Mouse (Mus musculus): ENCODE measurements around the gene Cldn6. TPM values are rescaled to one million over a fixed set of nuclear protein-coding genes. Genes with fewer than 3 reads are reported as not detected.

Gene Cldn6
- polyA plus RNA-seq, 1 experiment = 0.10 TPM

DNA sequence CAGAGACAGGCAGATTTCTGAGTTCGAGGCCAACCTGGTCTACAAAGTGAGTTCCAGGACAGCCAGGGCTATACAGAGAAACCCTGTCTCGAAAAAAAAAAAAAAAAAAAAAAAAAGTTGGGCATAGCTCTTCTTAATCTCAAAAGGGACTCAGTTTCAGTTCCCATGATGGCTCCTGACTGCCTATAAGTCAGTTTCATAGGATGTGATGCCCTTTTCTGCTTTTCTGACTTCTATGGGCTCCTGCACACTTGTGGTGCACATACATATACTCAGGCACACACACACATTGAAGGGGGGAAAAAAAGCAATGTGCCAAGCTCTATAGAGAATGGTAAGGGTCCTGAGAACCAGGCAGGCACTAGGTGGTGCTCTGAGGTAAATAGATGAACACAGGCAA, 25.7 kb upstream of the Cldn6 start:
- no peak overlapping the region for H3K4me3 ChIP-seq (ENCODE audit: low read depth, low read length)
- no peaks in the 10 kb centered on the region for H3K36me3 ChIP-seq (ENCODE audit: control insufficient read depth, insufficient read depth, low read length)
- TF ChIP-seq CTCF (IDR thresholded peaks at IDR 0.05; ENCODE audit: extremely low read depth, insufficient read length, insufficient replicate concordance, low read depth, low read length) (no peak), POLR2A (IDR thresholded peaks at IDR 0.05; ENCODE audit: low read depth, low read length) (no peak)
- WGBS = 75% methylated on average over 2 of the region's 2 CpGs
- no peak overlapping the region for H3K27ac ChIP-seq (ENCODE audit: insufficient read depth, low read depth, low read length)
- no peaks in the 10 kb centered on the region for H3K4me1 ChIP-seq (ENCODE audit: control insufficient read depth, insufficient read depth, insufficient read length, low read length)
- no peaks in the 10 kb centered on the region; the same call in 1 of the 2 replicates for H3K27me3 ChIP-seq (ENCODE audit: control insufficient read depth, insufficient read depth, low read length)

DNA sequence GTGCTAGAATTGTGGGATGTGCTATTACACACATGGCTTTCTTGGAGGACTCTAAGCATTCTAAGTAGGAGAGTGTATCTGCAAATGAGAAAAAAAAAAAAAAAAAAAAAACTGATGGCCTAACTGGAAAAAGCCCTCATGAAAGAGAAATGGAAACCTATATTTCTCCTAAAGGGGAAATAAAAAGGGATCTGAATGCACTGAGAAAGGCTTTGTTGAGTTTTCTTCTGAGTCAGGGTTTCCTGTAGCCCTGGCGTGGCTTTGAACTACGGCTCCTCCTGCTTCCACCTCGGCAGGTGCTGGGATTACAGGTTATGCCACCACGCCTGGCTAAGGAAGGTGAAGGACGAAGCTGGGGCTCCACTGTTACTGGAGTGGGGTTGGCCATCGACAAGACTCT, 25.0 kb upstream of the Cldn6 start:
- 28% methylated on average over 6 of the region's 6 CpGs for WGBS
- H3K4me1 ChIP-seq (ENCODE audit: control insufficient read depth, insufficient read depth, insufficient read length, low read length) = no peaks in the 10 kb centered on the region
- TF ChIP-seq POLR2A (IDR thresholded peaks at IDR 0.05; ENCODE audit: low read depth, low read length) (no peak), CTCF (IDR thresholded peaks at IDR 0.05; ENCODE audit: extremely low read depth, insufficient read length, insufficient replicate concordance, low read depth, low read length) (no peak)
- H3K36me3 ChIP-seq (ENCODE audit: control insufficient read depth, insufficient read depth, low read length) = no peaks in the 10 kb centered on the region
- H3K27ac ChIP-seq (ENCODE audit: insufficient read depth, low read depth, low read length) = no peak overlapping the region
- H3K27me3 ChIP-seq (ENCODE audit: control insufficient read depth, insufficient read depth, low read length) = no peaks in the 10 kb centered on the region; the same call in 1 of the 2 replicates
- H3K4me3 ChIP-seq (ENCODE audit: low read depth, low read length) = no peak overlapping the region

DNA sequence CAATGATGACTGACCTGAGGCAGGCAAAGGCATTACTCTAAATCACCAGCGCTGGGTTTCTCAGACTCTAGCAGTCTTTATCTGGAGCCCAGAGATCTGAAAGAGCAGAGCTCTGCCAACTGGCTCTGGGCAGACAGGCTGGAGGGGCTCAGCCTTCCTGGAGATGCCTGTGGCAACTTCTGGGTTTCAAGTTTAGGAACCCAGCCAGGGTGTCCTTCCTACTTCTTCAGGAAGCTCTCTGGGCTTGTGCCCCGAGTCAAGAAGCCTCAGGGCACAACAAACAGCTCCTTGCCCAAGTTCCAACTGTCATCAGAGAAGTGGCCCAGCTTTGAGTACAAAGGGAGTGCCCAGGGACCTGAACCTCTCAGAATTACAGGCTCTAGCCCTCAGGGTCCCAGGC, 24.6 kb upstream of the Cldn6 start:
- no peaks in the 10 kb centered on the region for H3K36me3 ChIP-seq (ENCODE audit: control insufficient read depth, insufficient read depth, low read length)
- no peak for TF ChIP-seq POLR2A (IDR thresholded peaks at IDR 0.05; ENCODE audit: low read depth, low read length)
- TF ChIP-seq CTCF (IDR thresholded peaks at IDR 0.05; ENCODE audit: extremely low read depth, insufficient read length, insufficient replicate concordance, low read depth, low read length) = no peak
- no peak overlapping the region for H3K4me3 ChIP-seq (ENCODE audit: low read depth, low read length)
- H3K27me3 ChIP-seq (ENCODE audit: control insufficient read depth, insufficient read depth, low read length) = no peaks in the 10 kb centered on the region; the same call in 1 of the 2 replicates
- 43% methylated on average over 2 of the region's 2 CpGs for WGBS
- H3K27ac ChIP-seq (ENCODE audit: insufficient read depth, low read depth, low read length) = no peak overlapping the region
- no peaks in the 10 kb centered on the region for H3K4me1 ChIP-seq (ENCODE audit: control insufficient read depth, insufficient read depth, insufficient read length, low read length)

- no peaks in the 10 kb centered on the region for H3K4me1 ChIP-seq (ENCODE audit: control insufficient read depth, insufficient read depth, insufficient read length, low read length)
- no peak overlapping the region for H3K27ac ChIP-seq (ENCODE audit: insufficient read depth, low read depth, low read length)
- no peaks in the 10 kb centered on the region for H3K27me3 ChIP-seq (ENCODE audit: control insufficient read depth, insufficient read depth, low read length)
- no peaks in the 10 kb centered on the region for H3K36me3 ChIP-seq (ENCODE audit: control insufficient read depth, insufficient read depth, low read length)
- no peak overlapping the region for H3K4me3 ChIP-seq (ENCODE audit: low read depth, low read length)
- WGBS = 75% methylated on average over 3 of the region's 3 CpGs
- TF ChIP-seq POLR2A (IDR thresholded peaks at IDR 0.05; ENCODE audit: low read depth, low read length) (no peak), CTCF (IDR thresholded peaks at IDR 0.05; ENCODE audit: extremely low read depth, insufficient read length, insufficient replicate concordance, low read depth, low read length) (no peak)
Measured at GRCm38 (mm10) chr17:23658450-23658849, 20.6 kb upstream of the Cldn6 start.

DNA sequence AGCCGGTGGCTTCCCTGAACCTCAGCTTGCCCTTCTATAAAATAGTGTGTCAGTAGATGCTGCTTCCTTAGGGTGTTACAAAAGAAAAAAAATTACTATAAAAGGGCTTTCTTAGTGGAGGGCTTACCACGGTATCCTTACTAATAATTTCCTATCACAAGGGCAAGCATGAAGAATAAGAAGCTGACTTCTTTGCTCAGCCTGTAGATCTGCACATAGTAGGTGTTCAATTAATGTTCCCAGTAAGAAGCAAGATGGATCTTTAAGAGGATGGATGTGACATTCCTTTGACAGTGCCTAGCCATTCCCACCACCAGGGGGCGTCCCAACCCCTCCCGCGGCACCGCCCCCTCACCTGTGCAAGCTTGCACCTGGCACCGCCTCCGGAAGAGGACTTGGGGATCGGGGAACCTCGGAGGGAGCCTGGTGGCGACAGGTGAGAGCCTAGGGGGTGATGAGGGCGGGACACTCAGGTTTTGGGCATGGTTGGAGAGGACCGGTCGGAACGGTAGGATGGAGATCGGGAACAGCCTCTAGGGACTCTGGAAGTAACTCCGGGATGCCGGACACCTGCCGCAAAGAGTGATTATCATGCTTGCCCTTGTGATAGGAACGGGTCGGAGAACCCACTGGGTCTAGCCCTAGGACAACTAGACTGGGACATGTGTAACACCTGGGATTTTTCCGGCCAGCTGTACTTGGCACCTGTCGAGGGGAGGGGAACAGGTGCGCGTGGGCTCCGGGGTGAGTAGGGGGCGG, 18.8 kb upstream of the Cldn6 start, which contains the start of gene Bicdl2:
Bicdl2 (plus strand) TSS at position 390 of the 759 bp plus-strand sequence.
- H3K27me3 ChIP-seq (ENCODE audit: control insufficient read depth, insufficient read depth, low read length) = no peaks in the 10 kb centered on the region
- no peak for TF ChIP-seq POLR2A (IDR thresholded peaks at IDR 0.05; ENCODE audit: low read depth, low read length)
- peak; percentile 89 for TF ChIP-seq CTCF (IDR thresholded peaks at IDR 0.05; ENCODE audit: extremely low read depth, insufficient read length, insufficient replicate concordance, low read depth, low read length)
- H3K4me1 ChIP-seq (ENCODE audit: control insufficient read depth, insufficient read depth, insufficient read length, low read length) = peaks cover 2% of the 10 kb centered on the region; the same call in 1 of the 2 replicates
- H3K27ac ChIP-seq (ENCODE audit: insufficient read depth, low read depth, low read length) = no peak within 1 kb of the TSS
- peak within 1 kb of the TSS; percentile 87 for H3K4me3 ChIP-seq (ENCODE audit: low read depth, low read length)
- peaks cover 1% of the 10 kb centered on the region; the same call in 1 of the 2 replicates for H3K36me3 ChIP-seq (ENCODE audit: control insufficient read depth, insufficient read depth, low read length)
- WGBS = 3% methylated on average over 27 of the region's 27 CpGs

DNA sequence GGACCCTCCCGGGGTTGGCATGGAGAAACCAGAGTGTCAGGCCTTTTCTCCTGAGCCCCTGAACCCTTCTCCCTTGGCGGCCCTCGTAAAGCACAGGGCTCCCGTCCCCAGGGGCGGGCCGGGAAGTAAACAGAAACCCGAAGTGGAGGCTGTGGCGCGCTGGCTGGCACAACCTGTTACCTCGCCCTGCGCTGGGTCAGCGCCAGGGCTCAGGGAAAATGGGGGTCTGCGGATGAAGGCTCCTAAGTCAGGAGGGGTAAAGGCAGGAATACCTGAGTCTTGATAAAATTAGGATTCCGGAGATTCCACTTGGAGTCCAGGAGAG, 18.2 kb upstream of the Cldn6 start:
- Histone ChIP-seq H3K36me3 (ENCODE audit: control insufficient read depth, insufficient read depth, low read length) (peaks cover 5% of the 10 kb centered on the region; the same call in 1 of the 2 replicates), H3K4me3 (ENCODE audit: low read depth, low read length) (peak overlapping the region; percentile 87), H3K4me1 (ENCODE audit: control insufficient read depth, insufficient read depth, insufficient read length, low read length) (peaks cover 2% of the 10 kb centered on the region; the same call in 1 of the 2 replicates), H3K27me3 (ENCODE audit: control insufficient read depth, insufficient read depth, low read length) (no peaks in the 10 kb centered on the region), H3K27ac (ENCODE audit: insufficient read depth, low read depth, low read length) (no peak overlapping the region)
- under 1% methylated on average over 14 of the region's 14 CpGs for WGBS
- TF ChIP-seq CTCF (IDR thresholded peaks at IDR 0.05; ENCODE audit: extremely low read depth, insufficient read length, insufficient replicate concordance, low read depth, low read length) (no peak), POLR2A (IDR thresholded peaks at IDR 0.05; ENCODE audit: low read depth, low read length) (no peak)

DNA sequence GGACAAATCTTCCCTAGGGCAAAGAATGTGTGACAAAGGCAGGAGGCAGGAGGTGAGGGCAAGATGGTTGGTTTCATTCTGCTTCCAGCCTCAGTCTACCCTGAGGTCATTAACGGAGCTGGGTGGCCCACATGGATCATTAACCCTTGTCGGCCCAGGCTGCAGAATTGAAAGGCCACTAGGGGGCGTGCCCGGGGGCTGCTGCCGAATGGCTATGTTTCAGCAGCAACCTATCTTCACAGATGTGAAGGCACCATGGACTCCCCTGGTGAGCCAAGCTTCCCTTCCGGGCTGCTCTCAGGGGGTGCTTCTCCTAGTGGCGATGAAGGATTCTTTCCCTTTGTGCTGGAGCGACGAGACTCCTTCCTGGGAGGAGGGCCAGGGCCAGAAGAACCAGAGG, 17.5 kb upstream of the Cldn6 start:
- WGBS = 14% methylated on average over 9 of the region's 9 CpGs
- H3K27ac ChIP-seq (ENCODE audit: insufficient read depth, low read depth, low read length) = no peak overlapping the region
- H3K4me1 ChIP-seq (ENCODE audit: control insufficient read depth, insufficient read depth, insufficient read length, low read length) = peaks cover 2% of the 10 kb centered on the region; the same call in 1 of the 2 replicates
- no peak overlapping the region for H3K4me3 ChIP-seq (ENCODE audit: low read depth, low read length)
- TF ChIP-seq CTCF (IDR thresholded peaks at IDR 0.05; ENCODE audit: extremely low read depth, insufficient read length, insufficient replicate concordance, low read depth, low read length) (peak; percentile 50; the same call in 1 of the 2 replicates), POLR2A (IDR thresholded peaks at IDR 0.05; ENCODE audit: low read depth, low read length) (no peak)
- H3K27me3 ChIP-seq (ENCODE audit: control insufficient read depth, insufficient read depth, low read length) = no peaks in the 10 kb centered on the region
- H3K36me3 ChIP-seq (ENCODE audit: control insufficient read depth, insufficient read depth, low read length) = peaks cover 8% of the 10 kb centered on the region; the same call in 1 of the 2 replicates

All from small intestine, adult 2 months (tissue).